Mouse (Mus musculus): ENCODE measurements around the gene Adcy6. TPM values are rescaled to one million over a fixed set of nuclear protein-coding genes. Genes with fewer than 3 reads are reported as not detected.

Adcy6 gene
- polyA plus RNA-seq, 1 experiment from 2014 or later = 10.7 TPM

GRCm38 (mm10) chr15:98569795-98570365 is 40.0 kb downstream of the Adcy6 start:
- H3K4me1 ChIP-seq (replicated peaks) = peaks cover 31% of the 10 kb centered on the region
- no peak for ATAC-seq (ENCODE audit: low read depth)
- no peak overlapping the region for H3K4me3 ChIP-seq
- no peaks in the 10 kb centered on the region for H3K36me3 ChIP-seq
- no peak overlapping the region for H3K9ac ChIP-seq
- no peaks in the 10 kb centered on the region for H3K27me3 ChIP-seq
- no peak overlapping the region for H3K27ac ChIP-seq (replicated peaks)
- 94% methylated on average over 4 of the region's 4 CpGs for WGBS
- H3K4me2 ChIP-seq = no peak overlapping the region
- H3K9me3 ChIP-seq = no peaks in the 10 kb centered on the region

GRCm38 (mm10) chr15:98569216-98569615 is 40.7 kb downstream of the Adcy6 start:
- Histone ChIP-seq H3K9ac (peak overlapping the region; percentile 85), H3K36me3 (no peaks in the 10 kb centered on the region), H3K27ac (replicated peaks) (no peak overlapping the region), H3K4me2 (peak overlapping the region; percentile 86), H3K9me3 (no peaks in the 10 kb centered on the region), H3K4me3 (peak overlapping the region; percentile 95), H3K27me3 (no peaks in the 10 kb centered on the region), H3K4me1 (replicated peaks) (peaks cover 36% of the 10 kb centered on the region)
- WGBS = 71% methylated on average over 7 of the region's 7 CpGs
- no peak for ATAC-seq (ENCODE audit: low read depth)

GRCm38 (mm10) chr15:98568256-98569033 is 41.4 kb downstream of the Adcy6 start:
- Histone ChIP-seq H3K4me1 (replicated peaks) (peaks cover 39% of the 10 kb centered on the region), H3K4me3 (peak overlapping the region; percentile 95), H3K9me3 (no peaks in the 10 kb centered on the region), H3K27ac (replicated peaks) (peak overlapping the region; percentile 95), H3K4me2 (peak overlapping the region; percentile 86), H3K9ac (peak overlapping the region; percentile 85), H3K36me3 (peaks cover 3% of the 10 kb centered on the region), H3K27me3 (no peaks in the 10 kb centered on the region)
- WGBS = 10% methylated on average over 22 of the region's 22 CpGs
- peak; percentile 47; the same call in 1 of the 2 replicates for ATAC-seq (ENCODE audit: low read depth)

DNA sequence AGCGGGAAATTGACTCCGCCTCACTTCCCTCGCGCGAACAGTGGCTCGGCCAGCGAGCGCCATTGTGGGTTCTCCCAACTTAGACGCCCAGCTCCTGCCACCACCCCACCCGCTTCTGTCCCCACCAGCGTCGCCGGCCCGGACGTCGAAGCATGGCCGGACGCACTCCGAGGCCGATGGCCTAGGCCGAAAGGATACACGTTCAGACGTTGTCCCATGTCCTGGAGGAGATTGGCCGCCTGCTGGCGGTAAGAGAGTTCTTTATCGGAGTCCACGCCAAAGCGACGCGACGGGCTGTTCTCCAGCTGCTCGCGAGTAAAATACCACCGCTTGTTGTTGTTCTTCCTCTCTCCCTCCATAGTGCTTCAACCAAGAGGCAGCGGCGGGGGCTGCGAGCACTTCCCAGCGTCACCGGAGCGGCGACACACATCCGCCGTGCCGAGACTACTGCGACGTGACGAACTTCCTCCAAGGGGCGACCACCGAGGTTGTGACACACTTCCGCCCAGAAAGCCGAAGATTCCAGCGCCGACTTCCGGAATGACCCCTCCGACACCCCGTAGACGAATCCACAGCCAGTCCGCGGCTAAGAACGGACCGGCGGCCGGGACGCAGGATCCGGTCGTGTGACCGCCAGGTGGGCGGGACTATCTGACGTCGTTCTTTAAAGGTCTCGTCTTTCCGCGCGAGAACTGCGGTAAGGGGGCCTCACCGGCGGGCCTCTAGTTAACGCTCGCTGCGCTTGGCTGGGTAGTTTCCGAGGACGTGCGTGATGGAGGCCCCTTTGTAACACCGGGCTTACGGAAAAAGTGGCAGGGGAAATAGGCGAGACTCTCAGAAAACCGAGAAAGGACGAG is 42.4 kb downstream of the Adcy6 start:
- peaks cover 13% of the 10 kb centered on the region for H3K36me3 ChIP-seq
- ATAC-seq (ENCODE audit: low read depth) = peak; percentile 97
- peak overlapping the region; percentile 95 for H3K4me3 ChIP-seq
- H3K9me3 ChIP-seq = no peaks in the 10 kb centered on the region
- H3K27me3 ChIP-seq = no peaks in the 10 kb centered on the region
- H3K27ac ChIP-seq (replicated peaks) = peak overlapping the region; percentile 95
- WGBS = under 1% methylated on average over 88 of the region's 88 CpGs
- peaks cover 41% of the 10 kb centered on the region for H3K4me1 ChIP-seq (replicated peaks)
- H3K9ac ChIP-seq = peak overlapping the region; percentile 88
- peak overlapping the region; percentile 86 for H3K4me2 ChIP-seq

GRCm38 (mm10) chr15:98566973-98567277 is 43.0 kb downstream of the Adcy6 start:
- Histone ChIP-seq H3K9me3 (no peaks in the 10 kb centered on the region), H3K27me3 (no peaks in the 10 kb centered on the region), H3K27ac (replicated peaks) (peak overlapping the region; percentile 95), H3K36me3 (peaks cover 15% of the 10 kb centered on the region), H3K4me2 (peak overlapping the region; percentile 78), H3K4me1 (replicated peaks) (peaks cover 42% of the 10 kb centered on the region), H3K4me3 (peak overlapping the region; percentile 95), H3K9ac (peak overlapping the region; percentile 88)
- ATAC-seq (ENCODE audit: low read depth) = no peak
- 2% methylated on average over 15 of the region's 15 CpGs for WGBS

- 92% methylated on average over 5 of the region's 5 CpGs for WGBS
- peaks cover 68% of the 10 kb centered on the region for H3K36me3 ChIP-seq
- 0 out of 2 replicates have a peak, but pooled peaks cover 2% of the 10 kb centered on the region for H3K4me1 ChIP-seq (replicated peaks)
Observed at GRCm38 (mm10) chr15:98557186-98557585, 52.7 kb downstream of the Adcy6 start.

GRCm38 (mm10) chr15:98555881-98556280 is 54.0 kb downstream of the Adcy6 start:
- Histone ChIP-seq H3K9ac (no peak overlapping the region), H3K27ac (replicated peaks) (no peak overlapping the region), H3K4me2 (no peak overlapping the region), H3K4me3 (no peak overlapping the region), H3K36me3 (peaks cover 81% of the 10 kb centered on the region), H3K27me3 (no peaks in the 10 kb centered on the region), H3K4me1 (replicated peaks) (no peaks in the 10 kb centered on the region), H3K9me3 (no peaks in the 10 kb centered on the region)
- no peak for ATAC-seq (ENCODE audit: low read depth)
- WGBS = 94% methylated on average over 4 of the region's 4 CpGs

More at GRCm38 (mm10) chr15:98557186-98557585, 52.7 kb downstream of the Adcy6 start:
- no peak overlapping the region for H3K9ac ChIP-seq
- ATAC-seq (ENCODE audit: low read depth) = no peak
- H3K4me3 ChIP-seq = no peak overlapping the region
- no peak overlapping the region for H3K4me2 ChIP-seq
- no peaks in the 10 kb centered on the region for H3K27me3 ChIP-seq
- H3K27ac ChIP-seq (replicated peaks) = no peak overlapping the region
- no peaks in the 10 kb centered on the region for H3K9me3 ChIP-seq

GRCm38 (mm10) chr15:98552758-98553157 is 57.1 kb downstream of the Adcy6 start:
- no peak for ATAC-seq (ENCODE audit: low read depth)
- H3K9me3 ChIP-seq = no peaks in the 10 kb centered on the region
- WGBS = 83% methylated on average over 2 of the region's 2 CpGs
- peaks cover 86% of the 10 kb centered on the region for H3K36me3 ChIP-seq
- H3K4me2 ChIP-seq = no peak overlapping the region
- no peaks in the 10 kb centered on the region for H3K27me3 ChIP-seq
- no peak overlapping the region for H3K9ac ChIP-seq
- no peak overlapping the region for H3K4me3 ChIP-seq
- H3K4me1 ChIP-seq (replicated peaks) = no peaks in the 10 kb centered on the region
- no peak overlapping the region for H3K27ac ChIP-seq (replicated peaks)

DNA sequence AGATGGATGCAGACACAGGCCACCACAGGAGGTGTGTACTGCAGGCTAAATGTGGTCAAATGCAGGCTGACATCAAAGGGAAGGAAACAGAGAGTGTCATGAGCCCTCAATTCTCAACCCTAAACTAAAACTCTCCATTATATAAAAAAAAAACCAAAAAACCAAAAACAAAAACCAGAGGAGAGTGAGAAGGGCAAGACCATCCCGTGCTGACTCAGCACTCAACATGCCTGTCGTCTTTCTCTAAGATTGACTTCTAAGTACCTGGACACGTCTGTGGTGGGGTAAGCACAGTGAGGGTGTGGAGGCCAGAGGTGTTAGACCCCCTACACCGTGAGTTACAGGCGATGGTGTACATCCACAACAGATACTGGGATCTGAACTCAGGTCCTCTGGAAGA is 63.0 kb downstream of the Adcy6 start:
- ATAC-seq (ENCODE audit: low read depth) = no peak
- Histone ChIP-seq H3K36me3 (peaks cover 94% of the 10 kb centered on the region), H3K4me2 (no peak overlapping the region), H3K27ac (replicated peaks) (no peak overlapping the region), H3K4me1 (replicated peaks) (no peaks in the 10 kb centered on the region), H3K9ac (no peak overlapping the region), H3K9me3 (no peaks in the 10 kb centered on the region), H3K4me3 (no peak overlapping the region), H3K27me3 (no peaks in the 10 kb centered on the region)
- 93% methylated on average over 5 of the region's 5 CpGs for WGBS

GRCm38 (mm10) chr15:98545151-98545550 is 64.7 kb downstream of the Adcy6 start:
- ATAC-seq (ENCODE audit: low read depth) = no peak
- Histone ChIP-seq H3K4me1 (replicated peaks) (no peaks in the 10 kb centered on the region), H3K27ac (replicated peaks) (no peak overlapping the region), H3K27me3 (no peaks in the 10 kb centered on the region), H3K9ac (no peak overlapping the region), H3K9me3 (no peaks in the 10 kb centered on the region), H3K36me3 (peaks cover 86% of the 10 kb centered on the region), H3K4me2 (no peak overlapping the region), H3K4me3 (no peak overlapping the region)
- 94% methylated on average over 3 of the region's 3 CpGs for WGBS

DNA sequence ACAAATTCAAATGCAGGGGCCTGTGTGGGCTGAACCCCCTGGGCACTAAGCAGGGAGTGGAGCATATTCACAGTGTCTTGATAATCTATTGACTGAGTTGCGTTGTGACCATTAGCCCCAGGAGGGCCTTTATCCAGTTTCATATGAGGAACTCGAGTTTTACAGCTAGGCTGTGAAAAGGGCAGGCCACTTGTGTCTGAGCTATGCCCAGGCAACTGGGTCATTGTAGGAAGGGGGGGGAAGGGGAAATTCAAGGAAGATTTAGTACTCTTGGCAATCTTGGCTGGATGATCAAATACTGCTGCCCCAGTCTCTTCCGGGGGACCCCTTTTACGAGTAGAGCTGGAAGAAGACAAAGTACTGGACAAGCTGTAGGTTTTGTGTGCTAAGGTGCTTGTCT is 66.5 kb downstream of the Adcy6 start:
- Histone ChIP-seq H3K4me1 (replicated peaks) (no peaks in the 10 kb centered on the region), H3K9ac (no peak overlapping the region), H3K27me3 (no peaks in the 10 kb centered on the region), H3K27ac (replicated peaks) (no peak overlapping the region), H3K4me2 (no peak overlapping the region), H3K4me3 (no peak overlapping the region), H3K36me3 (peaks cover 78% of the 10 kb centered on the region), H3K9me3 (no peaks in the 10 kb centered on the region)
- ATAC-seq (ENCODE audit: low read depth) = no peak
- 63% methylated on average over 4 of the region's 4 CpGs for WGBS

DNA sequence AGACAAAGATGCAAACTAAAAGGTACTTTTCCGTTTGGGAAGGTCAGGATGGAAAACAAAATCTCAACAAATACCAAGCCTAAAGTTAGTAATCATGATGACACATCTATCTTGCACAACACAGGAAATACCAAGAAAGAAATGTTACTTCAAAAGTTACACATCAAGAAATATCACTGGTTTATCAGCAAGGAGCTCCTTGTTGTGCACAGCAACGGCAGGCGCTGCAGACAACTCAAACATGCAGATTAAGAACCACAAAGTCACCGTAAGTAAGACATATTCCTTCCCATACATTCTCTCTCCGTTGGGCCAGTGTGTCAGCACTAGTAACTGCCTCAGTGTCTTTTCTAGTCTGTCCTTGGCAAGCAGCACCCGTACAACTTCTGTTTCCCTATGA is 68.8 kb downstream of the Adcy6 start:
- H3K36me3 ChIP-seq = peaks cover 64% of the 10 kb centered on the region
- no peak overlapping the region for H3K9ac ChIP-seq
- no peak overlapping the region for H3K4me2 ChIP-seq
- no peaks in the 10 kb centered on the region for H3K4me1 ChIP-seq (replicated peaks)
- no peak overlapping the region for H3K4me3 ChIP-seq
- no peaks in the 10 kb centered on the region for H3K27me3 ChIP-seq
- ATAC-seq (ENCODE audit: low read depth) = no peak
- WGBS = 91% methylated on average over 6 of the region's 6 CpGs
- H3K9me3 ChIP-seq = no peaks in the 10 kb centered on the region
- H3K27ac ChIP-seq (replicated peaks) = no peak overlapping the region
